Mouse (Mus musculus) testis, postnatal 14 days (tissue): ENCODE results near the gene Fpr3.
"Not testable (repeated sequence)": the region's sequence is repeated elsewhere in the genome, so short reads cannot be mapped to it uniquely, and the experiment has no call there.

Experiments used
- DNase-seq: peaks from one replicate; pipeline ENCODE4 v3.0.0; 2021; ENCODE audit warnings: low spot score

The Fpr3 gene

GRCm38 (mm10) chr17:17887774-17888248 is at the start of gene Fpr3, which contains the start of gene Fpr2:
Gene Fpr3 (plus strand): TSS chr17:17887852.
Gene Fpr2 (plus strand): TSS chr17:17887824.
- DNase-seq = no peak

GRCm38 (mm10) chr17:17837919-17838701 is 49.5 kb upstream of the Fpr3 start:
- peak; percentile 90 for DNase-seq

GRCm38 (mm10) chr17:17839276-17839675 is 48.4 kb upstream of the Fpr3 start:
- no peak for DNase-seq

GRCm38 (mm10) chr17:17840796-17841195 is 46.9 kb upstream of the Fpr3 start:
- no peak for DNase-seq

GRCm38 (mm10) chr17:17843534-17844261 is 44.0 kb upstream of the Fpr3 start:
- no peak for DNase-seq

GRCm38 (mm10) chr17:17844606-17845005 is 43.0 kb upstream of the Fpr3 start:
- not testable (repeated sequence) for DNase-seq

DNA sequence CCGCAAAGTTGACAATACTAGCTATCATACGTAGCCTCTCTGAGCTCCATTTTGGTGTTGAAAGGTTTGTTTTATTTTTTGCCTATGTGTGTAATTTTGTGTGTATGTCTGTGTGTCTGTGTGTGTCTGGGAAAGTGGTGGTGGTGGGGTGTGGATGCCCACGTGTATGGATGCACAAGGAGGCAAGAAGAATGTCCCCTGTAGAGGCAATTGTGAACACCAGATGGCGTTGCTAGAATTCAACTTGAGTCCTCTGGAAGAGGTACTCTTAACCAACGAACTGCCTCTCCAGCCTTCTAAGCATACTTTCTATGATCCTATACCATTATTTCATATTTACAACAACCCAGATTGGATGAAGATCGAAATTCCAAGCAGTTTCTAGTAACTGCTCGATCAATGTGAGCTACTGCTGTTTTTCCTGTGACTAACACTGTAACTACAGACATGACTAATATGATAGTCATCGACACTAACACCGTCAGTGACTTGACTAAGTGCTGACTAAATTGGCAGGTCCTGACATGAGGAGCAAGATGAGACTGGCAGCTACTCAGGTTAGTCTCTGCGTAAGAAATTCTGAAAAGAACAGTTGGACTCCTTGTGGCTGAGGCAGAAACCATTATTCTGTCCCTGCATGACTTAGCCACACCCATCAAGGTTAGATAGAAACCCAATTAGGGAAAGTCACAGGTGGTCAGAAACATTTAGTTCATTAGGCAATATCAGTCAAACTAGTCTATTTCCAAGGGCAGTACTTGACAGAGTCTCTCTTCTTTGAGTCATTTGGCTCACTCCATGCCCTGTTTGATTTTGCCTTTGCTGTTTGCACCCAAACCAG is 42.2 kb upstream of the Fpr3 start:
- no peak for DNase-seq

DNA sequence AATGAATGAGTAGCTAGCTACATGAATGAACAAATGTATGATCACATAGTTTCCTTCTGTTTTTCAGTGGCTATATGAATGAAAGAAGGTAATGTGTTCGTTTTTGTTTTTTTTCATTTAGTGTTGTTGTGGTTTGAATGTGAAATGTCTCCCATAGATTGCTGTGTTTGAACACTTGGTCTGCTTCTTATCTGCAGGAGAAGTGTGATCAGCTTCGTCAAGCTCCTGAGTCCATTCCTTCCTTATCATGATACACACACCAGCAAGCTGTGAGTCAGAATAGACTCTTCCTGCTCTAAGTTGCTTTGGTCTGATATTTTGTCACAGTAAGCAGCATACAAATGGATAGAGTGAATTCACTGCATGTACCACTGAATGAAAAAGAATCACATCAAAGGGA is 38.7 kb upstream of the Fpr3 start:
- no peak for DNase-seq

DNA sequence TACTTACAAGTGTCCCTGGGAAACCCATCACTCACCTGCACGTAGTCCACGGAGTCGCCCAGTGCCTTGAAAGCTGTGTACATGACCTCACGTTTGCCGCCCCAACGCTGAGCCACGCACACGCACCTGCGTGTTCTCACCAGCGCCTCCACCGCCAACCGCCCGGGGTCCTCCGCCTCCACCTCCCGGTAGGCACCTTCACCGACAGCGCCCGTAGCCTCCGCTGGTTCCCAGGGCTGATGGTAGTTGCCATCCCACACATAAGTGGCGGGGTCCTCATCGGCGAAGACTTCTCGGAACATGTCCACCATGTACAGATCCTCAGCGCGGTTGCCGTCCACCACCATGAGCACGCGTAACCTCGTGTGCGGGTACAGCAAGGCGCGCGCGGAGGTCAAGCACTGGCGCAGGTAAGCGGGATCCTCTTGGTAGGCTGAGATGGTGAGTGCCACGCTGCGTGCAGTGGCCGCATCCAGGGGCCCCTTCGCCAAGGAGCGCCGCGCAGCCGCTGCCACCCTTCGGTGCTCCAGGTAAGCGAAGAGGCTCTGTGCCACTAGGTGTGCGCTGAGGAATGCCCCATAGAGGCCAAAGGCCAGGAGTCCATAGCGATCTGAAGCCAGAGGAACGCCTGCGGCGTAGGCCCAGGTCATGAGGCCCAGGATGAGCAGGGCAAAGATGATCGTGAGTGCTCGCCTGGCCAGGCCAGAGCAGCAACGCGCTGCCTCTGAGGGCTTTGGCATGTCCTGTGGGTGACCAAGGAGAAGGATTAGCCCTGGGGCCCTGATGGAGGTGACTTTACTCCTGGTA is 37.5 kb upstream of the Fpr3 start:
- DNase-seq = no peak

DNA sequence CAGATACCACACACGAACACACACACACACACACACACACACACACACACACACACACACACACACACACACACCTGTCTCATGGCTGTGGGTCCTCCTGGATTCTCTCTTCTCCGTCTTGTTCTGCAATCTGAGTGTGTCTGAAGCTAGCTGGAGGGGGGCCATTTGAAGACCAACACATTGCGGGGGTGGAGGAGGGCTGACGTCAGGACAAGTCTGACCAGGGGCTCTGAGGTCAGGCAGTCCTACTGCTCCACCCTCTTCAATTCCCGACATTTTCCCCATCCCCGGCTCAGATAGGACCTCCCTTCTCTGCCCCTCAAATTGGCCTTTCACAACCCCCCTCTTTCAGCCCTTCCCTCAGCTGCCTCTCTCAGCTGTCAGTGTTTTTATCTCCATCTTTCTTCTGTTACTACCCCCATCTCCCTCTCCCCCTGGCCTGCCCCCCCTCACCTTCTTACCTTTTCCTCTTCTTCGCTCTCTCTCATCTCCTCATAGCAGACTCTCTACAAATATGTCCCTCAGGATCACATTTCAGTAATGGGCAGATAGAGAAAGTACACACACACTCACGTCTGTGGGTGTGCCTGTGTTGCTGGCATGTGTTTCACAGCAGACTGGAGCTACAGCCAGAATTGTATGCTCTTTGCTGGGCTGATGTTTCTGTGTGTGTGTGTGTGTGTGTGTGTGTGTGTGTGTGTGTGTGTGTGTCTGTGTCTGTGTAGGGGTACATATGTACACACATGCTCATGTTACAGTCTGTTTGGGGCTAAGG is 32.4 kb upstream of the Fpr3 start, which contains the start of gene Has1:
Gene Has1 (minus strand): TSS at position 142 of the 775 bp plus-strand sequence.
- no peak for DNase-seq

GRCm38 (mm10) chr17:17856612-17857011 is 31.0 kb upstream of the Fpr3 start:
- DNase-seq = no peak

DNA sequence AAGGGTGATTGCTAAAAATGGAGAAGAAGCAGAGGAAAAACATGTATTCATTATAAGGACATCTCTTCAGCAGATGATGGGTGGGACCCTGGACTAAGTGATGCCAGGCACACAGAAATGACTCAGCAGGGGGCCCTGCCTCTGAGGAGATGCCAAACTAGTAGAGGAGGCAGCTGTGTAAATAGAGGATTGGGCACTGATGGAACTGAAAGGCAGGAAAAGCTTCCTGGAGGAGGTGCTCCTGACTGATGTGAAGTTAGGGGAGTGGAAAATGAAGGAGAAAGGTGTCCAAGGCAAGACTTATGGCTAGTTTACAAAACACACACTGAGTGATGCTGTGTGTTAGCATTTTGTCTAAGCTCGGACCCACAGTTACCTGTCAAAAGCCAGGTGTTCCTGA is 30.2 kb upstream of the Fpr3 start:
- no peak for DNase-seq

DNA sequence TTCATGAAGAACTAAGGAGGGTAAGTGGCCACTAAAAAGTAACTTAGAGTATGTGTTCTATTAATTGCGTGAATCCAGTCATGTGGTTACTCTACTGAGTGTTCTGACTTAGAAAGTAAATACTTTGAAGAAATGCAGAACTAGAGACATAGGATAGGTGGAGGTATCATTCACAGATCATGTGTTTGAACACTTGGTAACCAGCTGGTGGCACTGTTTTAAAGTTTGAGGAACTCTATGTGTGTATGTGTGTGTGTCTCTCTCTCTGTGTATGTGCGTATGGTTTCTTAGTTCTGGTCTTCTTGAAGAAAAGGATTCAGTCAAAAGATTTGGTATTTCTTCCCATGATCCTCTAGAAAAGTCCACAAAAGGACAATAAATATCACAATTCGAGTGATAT is 27.5 kb upstream of the Fpr3 start:
- no peak for DNase-seq

DNA sequence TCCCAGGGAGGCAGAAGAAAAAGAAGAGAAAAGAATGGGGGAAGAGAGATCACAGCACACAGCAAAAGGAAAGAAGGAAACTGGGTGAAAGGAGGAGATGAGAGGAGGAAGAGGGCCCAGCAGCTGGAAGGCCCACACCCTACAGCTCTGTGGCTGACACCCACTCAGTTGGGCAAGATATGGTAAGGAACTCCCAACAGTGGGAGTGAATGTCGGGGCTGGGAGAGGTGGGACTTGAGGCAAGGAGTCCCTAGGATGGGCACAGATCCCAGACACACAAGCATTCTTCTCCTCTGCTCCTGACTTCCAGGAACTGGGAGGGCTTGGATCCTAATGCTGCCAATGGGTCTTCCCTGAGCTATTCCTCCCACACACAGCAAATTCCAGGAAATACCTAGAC is 25.3 kb upstream of the Fpr3 start:
- DNase-seq = peak; percentile 10

- DNase-seq = no peak
Observed at GRCm38 (mm10) chr17:17865168-17865567, 22.5 kb upstream of the Fpr3 start.

DNA sequence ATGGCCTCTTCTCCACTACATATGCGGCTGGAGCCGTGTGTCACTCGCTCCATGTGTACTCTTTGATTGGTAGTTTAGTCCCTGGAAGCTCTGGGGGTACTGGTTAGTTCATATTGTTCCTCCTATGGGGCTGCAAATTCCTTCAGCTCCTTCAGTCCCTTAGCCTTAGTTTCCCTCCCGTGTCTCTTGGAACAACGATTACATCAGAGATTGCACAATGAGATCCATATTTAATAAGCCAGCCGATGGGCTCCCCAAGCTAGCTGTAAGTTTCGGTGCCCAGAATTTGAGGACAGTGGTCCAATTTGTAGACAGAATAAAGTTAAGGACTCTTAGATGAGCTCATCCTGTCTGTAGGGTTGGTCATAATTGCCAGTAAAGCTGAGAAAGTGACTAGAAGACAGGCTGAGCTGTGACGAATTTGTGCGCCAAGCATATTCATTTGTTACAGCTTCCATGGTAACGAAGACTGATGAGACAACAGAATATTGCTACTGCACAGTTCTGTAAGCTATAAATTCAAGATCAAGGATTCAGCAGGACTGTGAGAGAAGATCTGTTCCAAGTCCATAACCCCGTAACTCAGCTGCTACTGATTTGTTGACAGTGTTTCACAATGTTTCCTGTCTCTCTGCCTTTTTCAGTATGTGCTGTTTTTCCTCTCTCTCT is 20.7 kb upstream of the Fpr3 start:
- DNase-seq = no peak

- DNase-seq = no peak
Observed at GRCm38 (mm10) chr17:17870892-17871550, 16.6 kb upstream of the Fpr3 start.

DNA sequence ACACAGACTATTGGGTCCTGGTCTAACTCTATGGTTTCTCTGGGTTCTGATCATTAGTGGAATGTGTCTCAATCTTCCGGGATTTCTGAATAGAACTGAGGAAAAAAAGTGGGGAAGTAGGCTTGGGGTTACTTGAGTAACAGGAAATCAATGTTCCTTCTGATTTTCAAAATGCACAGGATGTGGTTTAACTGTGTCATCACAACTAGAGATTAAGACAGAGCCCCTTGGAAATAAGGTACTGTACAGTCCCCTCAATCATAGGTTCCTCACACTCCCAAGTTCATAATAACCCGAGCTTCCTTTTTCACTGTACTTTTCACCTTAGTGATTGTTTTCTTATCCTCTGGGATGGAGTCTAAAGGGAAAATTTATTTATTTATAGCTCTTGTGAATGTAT is 16.0 kb upstream of the Fpr3 start:
- no peak for DNase-seq

GRCm38 (mm10) chr17:17879347-17879746 is 8.3 kb upstream of the Fpr3 start:
- DNase-seq = no peak

- DNase-seq = no peak
Observed at GRCm38 (mm10) chr17:17882672-17883071, 5.0 kb upstream of the Fpr3 start.
